Mouse (Mus musculus) adrenal gland, adult 8-10 months (tissue): ENCODE measurements at regions not wholly inside any gene's neighbourhood (a gene's known extent, or its start where the extent isn't known, plus 50 kb on each side); places are given as distances from the start of the nearest gene placed in this dataset.

ENCODE experiments used
- DNase-seq: peaks from one replicate; pipeline ENCODE4 v3.0.0; 2022

DNA sequence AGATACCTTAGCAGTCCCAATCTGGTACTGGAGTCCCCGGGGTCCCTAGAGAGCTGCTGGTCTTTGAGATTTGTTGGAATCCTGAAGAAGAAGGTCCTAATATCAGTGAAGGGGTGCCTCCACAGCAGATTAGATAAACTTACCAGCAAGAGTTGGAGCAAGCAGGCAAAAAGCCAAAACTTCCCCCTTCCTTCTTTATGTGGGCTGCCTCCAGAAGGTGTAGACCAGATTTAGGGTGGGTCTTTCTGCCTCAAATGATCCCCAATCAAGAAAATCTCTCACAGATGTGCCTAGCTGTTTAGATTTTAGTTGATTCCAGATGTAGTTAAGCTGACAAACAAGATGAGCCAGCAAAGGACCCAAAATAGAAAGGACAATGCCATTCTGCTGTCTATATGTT lies 90.1 kb upstream of the Hs6st1 start:
- no peak for DNase-seq

DNA sequence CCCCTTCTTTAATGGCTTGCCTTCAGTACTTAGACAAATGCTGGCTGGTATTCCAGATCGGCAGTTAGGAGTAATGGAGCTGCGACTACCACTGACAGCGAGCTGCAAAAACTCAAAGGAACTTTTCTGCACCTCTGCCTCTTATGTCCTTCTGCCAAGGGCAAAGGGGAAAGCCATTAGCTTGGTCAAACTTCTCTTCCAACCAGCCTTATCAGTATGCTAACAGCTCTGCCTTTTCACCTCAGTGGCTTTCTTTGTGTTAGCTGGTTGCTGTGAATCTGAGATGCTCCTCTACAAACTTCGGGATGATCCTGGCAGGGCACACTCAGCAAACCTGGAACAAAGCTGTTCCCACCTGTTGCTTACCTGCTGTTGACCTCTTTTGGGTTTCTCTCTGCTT lies 89.4 kb upstream of the Hs6st1 start:
- no peak for DNase-seq

DNA sequence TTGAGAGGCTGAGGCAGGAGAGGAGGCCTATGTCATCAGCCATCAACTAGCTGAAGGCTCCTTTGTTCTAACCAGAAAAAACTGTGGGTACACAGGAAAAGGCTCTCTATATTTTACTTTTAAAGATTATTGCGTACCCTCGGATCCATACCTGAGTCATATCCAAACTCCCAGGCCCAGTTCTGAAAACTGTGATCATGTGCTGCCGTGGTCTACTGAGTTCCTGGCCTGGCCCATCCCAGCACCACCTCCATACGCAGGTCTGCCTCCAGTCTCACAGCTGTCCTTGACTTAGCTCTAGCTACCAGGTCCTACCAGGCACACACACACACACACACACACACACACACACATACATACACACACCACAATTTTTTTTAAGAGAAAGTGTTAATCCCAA lies 87.0 kb upstream of the Hs6st1 start:
- DNase-seq, result no peak

DNA sequence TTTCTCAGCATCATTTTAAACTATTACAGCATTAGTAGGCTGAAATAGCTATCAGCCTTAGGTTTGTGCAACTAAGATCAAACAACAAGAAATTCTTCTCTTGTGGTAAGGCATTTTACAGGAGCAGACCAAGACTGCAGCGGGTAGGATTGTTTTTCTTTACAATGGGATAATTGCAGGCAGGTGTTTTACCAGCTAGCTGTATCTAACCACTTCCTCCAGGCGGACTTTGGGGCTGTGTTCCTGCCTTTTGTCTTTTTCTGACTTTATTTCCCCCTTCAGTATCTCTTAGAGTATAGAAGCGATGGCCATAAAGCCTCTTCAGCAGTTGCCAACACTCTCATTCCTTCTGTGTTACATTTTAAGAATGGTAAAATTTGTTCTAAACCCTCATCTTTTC lies 84.8 kb upstream of the Hs6st1 start:
- no peak for DNase-seq

DNA sequence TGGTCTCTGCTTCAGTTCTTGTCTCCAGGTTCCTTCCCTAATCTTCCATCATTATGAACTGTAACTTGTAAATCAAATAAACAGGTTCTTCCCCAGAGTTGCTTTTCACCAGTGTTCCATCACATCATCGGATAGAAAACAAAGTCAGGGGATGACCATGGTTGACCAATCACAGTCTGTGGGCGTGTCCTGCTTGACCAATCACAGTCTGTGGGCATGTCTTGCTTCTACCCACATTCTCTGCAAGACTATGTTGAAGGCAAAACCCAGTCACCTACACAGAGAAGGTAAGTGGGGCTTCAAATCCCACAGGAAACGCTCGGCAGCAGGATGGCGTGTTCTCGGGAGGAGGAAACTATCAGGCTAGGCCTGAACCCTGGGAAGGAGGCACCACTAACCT lies 82.9 kb upstream of the Hs6st1 start:
- no peak for DNase-seq

DNA sequence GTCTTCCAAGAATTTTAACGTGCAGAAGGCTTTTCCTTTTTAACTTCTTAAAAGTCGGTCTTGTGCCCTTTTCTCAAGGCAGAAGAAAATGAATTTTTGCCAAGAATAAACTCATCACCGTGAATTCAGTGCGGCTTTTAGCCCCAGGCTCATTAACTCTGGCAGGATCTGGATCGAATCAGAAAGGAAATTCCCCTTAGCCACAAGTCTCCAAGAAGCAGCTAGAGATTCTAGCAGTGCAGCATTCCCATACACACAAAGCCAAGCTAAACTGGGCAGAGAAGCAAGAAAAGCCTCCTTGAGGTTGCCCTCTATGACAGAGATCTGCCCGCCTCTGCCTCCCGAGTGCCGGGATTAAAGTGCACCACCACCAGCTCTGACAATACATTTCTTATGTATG lies 81.5 kb upstream of the Hs6st1 start:
- no peak for DNase-seq

DNA sequence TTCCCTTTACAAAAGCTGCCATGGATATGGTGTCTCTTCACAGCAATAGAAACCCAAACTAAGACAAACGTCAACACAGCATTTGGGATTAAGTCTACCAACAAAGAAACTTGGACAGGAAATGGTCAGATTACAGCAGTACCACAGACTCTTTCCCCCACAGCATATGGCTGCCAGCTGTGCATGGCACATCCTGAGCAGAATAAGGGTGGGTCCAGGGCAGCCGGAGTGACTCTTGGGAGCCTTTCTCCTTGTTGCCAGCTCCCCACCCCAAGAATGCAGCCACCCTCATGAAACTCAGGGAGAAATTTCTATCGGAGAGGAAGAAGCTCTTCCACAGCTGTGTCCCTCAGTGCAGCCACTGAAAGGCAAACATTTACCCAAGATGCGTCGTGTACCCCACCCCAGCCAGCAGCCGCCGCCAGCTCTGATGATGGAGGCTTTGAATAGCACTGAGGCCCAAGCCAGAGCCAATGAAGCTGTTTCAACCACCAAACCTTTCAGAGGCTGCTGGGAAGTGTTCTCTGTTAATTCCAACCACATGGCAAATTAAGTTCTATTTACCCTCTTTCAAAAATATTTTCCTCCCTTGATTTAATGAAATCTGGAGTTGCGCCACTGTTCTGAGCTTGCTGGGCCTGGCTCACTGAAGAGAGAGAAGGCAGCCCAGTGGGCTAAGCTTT lies 75.8 kb upstream of the Hs6st1 start:
- DNase-seq, result no peak

DNA sequence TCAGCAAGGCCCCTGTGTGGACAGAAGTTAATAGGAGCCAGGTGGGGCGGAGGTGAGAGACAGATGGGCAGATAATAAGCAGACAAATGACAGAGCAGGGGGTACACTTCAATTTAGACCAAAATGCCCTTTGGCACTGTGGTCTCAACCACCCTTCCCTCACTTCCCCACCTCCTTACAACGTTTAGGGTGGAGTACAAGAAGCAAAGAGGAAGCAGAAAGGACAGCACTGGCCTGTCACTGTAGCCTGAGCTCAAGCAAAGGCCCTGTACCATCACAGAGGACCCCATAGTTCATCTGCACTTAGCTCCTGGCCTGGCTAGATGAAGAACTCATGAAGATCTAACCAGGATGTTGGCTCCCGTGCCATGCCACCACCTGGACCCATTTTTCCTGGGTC lies 75.3 kb upstream of the Hs6st1 start:
- DNase-seq, result no peak

DNA sequence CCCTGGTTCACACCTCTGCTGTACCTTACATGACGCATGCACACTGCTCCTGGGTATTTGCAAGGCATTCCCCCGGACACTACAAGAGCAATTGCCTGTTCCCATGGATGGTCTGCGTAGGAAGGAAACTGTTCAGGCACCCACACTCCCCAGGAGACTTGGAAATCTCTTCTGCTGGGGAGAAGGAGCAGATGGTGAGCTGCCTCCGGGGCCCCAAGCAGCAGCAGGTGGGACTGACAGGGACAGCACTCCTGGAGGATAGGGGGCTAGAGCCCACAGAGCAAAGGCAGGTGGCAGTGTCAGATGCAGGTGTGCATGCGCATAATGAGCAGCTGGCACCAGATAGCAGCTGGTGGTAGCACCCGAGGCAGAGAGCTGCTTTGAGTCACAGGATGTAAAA lies 72.5 kb upstream of the Hs6st1 start:
- DNase-seq, result no peak

DNA sequence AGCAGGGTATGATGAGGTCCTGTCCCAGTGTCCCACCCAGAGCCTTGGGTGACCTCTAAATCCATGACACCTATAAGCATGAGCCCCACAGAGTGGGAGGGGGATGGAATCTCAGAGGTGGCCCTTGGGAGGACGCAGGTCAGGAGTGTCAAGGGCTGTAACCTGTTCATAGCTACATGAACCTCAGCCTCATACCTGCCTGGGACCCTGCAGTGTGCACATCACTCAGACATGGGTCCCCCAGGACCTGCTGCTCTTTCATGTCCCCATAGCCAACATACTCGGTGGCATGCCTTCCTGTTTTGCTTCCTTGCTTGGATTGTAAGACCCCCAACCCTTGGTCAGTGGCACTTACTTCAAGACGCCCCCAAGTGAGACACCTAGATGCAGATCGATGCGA lies 66.9 kb upstream of the Hs6st1 start:
- no peak for DNase-seq

DNA sequence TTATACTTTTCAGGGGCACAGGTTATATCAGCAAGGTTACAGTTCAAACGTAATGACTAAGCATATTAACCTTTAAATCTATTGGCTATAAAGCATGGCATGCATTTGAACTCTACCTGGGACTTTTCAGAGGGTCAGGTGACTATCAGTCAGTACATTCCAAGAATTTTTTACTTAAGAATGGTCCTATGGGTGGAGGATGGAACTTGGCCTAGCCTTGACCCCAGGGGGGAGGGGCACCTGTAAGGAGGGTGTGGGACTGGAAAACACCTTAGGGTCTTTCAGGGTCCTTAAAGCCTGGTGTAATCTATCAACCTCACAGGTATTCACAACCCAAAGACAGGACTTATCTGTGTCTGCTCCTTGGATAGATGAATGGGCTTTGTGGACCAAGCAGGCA lies 66.4 kb upstream of the Hs6st1 start:
- no peak for DNase-seq

DNA sequence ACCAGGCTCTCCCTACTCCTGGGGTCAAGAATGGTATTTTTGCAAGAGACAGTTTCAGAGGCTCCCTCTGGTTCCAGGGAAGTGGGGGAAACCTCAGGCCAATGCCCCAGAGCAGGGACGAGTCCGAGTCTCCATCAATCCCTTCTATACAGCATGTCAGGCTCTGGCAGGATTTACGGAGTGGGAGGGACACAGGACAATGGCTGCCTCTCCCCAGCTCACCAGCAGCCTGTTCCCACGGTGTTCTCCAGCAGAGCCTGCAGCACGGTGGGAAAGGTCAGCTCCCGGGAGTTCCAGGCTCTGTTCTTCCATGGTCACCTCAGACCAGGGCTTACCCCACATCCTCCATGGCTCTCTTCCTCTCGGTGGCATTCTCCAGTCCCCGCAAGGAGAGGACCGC lies 64.6 kb upstream of the Hs6st1 start:
- DNase-seq, result no peak

DNA sequence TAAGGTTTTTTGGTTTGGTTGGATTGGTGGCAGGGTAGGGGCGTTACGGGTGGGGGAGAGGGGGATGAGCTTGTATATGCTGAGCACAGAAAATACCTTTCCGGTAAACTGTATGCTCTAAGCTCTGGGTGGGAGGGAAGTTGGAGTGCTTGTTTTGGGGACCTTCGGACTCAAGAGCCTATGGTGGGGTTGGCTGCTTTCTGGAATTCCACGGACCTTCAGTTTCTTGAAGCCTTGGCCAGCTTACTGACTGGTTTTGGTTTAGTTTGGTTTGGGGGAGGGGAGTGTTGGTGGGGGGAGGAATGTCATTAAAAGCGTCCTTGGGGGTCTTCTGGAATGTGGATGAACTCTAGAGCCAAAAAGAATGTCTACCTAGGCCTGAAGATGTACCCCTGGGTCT lies 59.6 kb upstream of the Hs6st1 start:
- DNase-seq, result no peak

DNA sequence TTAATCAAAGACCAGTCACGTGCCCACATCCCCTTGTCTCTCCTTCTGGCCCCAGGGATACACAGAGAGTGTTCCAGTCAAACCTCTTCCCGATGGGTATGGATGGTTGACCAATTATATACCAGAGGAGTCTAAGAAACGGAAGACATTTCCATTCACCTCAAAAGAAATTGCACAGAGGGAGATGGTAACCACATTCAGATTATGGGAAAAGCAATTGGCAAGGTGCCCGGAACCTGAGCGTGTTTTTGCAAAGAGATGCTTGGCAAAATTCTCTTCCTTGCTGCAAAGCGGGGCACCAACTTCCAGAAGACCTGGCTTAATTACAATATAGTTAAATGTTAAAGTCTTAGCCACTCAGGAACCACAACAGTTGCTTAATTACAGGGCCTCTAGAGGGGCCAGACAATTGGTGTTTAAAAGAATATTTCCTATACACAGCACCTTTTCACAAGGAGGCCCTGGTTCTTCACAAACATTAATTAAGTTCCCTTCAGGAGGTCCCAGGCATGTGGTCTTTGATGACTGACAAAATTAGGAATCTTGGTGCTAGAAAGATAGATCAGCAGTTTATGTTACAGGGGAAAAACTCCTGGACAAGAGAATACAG lies 59.1 kb upstream of the Hs6st1 start:
- no peak for DNase-seq

DNA sequence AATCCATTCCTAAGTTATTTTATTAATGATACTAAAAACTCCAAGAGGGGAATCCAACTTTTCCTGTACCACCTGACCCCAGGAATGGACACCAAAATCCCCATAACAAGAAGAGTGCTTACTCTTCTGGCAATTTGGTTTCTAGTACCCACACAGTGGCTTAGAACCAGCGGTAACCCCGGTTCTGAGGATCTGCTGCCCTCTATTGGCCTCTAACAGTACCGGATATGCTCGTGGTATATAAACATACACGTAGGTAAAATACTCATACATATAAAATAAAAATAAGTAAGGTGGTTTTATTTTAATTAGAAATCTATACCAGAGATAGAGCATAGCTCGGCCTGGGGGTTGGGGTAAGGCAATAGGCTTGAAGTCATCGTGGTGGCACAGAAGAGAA lies 58.0 kb upstream of the Hs6st1 start:
- DNase-seq, result no peak

DNA sequence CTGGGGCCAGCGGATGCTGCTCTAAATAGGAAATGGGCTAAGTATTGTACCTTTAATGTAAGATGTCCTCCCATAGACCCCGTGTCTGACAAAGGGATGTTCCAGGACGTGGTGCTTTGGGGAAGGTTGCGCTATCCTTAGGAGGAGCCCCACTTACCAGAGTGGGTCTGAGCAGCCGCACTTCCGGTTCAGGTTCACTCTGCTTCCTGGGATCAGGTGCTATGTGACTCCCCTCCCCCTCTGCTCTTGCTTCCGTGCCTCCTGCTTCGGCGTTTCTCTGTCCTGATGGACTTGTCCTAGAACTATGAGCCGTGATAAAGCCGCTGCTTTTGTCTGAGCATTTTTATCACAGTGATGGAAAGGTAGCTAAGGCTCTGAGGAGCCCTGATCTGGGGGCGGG lies 57.4 kb upstream of the Hs6st1 start:
- no peak for DNase-seq

DNA sequence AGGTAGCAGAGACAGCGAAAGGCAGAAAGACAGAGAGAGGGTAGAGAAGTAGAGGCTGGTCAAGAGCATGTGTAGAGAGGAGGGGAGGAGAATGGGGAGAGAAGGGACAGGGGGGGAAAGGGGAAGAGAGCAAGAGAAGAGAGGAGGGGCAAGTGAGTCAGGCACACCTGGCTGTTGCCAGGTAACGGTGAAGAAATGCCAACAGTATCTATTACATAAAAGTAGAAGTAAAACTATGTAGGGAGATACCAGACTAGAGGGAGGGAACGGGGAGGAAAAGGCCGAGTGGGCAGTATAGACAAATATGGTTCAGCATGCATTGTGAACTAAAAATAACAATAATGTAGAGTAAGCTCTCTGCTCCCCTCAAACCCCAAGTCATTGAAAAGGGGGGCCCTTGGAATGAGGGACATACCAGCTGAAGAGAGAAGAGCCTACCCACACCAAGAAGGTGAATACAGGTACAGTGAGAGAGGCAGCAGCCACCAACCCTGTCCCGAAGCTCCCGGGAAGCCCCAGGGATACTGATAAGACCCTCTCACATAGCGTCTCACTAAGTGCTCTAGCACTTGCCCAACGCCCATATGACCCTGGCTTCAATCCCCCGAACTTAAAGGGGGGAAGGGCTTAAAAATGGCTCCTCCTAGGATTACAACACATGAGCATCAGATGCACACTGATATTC lies 56.0 kb upstream of the Hs6st1 start:
- DNase-seq, result no peak

DNA sequence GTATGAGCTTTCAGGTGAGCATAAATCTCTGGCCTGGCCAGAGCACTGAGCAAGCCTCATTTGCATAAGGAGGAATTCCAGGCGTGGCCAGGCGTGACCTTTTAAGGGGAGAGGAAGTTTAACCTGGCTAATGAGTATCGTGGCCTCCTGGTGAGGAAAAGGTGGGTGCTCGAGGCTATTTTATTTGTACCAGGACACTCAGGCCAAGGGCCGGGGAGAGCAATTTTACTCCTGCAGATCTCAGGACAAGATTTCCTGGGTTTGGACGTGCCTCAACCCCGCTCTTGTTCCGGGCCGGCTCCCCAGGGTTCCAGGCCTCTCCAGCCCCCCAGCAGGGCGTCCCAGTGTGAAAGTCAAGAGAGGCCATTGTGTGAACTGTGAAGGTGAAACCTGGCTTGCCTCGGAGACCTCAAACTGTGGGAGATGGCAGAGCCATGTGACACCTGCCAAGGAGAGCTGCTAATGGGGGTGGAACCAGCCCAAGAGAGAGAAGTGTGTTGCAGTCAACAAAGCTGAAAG lies 54.3 kb upstream of the Hs6st1 start:
- DNase-seq, result no peak

DNA sequence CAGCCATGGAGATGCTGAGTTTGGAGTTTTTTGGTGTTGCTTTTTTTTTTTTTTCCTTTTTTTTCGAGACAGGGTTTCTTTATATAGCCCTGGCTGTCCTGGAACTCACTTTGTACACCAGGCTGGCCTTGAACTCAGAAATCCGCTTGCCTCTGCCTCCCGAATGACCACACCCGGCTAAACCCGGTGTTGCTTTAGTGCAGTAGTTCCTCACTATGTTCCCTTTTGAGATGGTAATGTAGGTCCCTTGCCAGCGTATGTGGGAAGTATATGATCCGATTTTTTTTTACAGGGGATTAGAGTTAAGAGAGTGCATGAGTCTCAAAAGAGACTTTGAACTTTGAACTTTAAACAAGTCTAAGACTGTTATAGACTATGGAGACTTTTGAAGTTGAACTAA lies 53.8 kb upstream of the Hs6st1 start:
- DNase-seq, result no peak

DNA sequence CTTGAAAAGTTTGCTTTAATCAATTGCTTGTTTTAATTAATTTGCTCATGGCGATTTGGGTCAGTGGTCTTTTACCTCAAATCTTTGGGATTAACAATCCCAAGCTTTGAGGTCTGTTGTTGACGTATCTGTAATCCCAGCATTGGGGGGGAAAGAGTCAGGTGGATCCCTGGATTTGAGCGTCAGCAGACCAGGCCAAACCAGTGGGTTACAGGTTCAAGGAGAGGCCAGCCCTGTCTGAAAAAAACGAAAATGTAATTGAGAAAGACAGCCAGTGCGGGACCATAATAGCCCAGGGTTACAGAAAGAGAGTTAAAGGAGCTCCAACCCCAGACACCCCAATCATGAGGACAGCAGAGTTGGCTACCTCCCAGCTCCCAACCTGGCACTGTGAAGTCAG lies 53.0 kb upstream of the Hs6st1 start:
- DNase-seq, result no peak

DNA sequence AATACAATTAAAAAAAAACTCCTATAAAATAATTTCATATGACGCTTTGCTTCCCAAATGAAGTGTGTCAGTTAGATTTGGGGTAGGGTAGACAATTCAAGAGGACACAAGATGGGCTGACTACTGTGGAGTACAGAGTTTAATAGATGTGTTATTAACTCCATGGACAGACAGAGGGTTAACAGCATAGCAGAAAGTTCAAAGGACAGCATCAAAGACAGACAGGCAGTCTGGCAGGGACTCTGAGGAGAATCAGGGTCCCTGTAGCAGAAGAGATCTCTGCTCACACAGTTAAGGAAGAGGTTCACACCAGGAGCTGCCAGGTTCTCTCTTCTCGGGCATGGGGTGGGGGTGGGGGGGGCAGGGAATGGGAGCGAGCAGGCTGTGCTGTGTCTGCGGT lies 51.6 kb upstream of the Hs6st1 start:
- DNase-seq, result no peak

DNA sequence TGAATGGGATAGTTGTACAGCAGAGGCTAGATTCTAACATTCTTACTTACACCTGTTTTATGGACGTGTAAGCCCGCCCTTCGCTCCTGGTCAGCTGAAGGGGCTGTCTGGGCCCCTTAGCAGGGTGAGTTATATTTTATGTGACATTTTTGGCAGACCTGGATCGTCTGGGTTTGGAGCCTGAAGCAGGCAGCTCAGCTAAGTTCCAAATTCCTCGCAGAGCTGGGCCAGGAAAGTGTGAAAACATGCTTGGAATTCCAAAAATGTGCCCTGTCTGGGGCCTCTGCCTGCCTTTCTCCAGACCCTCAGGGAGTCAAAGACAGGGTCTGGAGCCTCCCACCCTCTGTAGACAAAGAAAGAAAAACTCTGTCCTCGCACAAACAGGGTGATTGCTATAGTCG lies 51.1 kb upstream of the Hs6st1 start:
- DNase-seq, result no peak

DNA sequence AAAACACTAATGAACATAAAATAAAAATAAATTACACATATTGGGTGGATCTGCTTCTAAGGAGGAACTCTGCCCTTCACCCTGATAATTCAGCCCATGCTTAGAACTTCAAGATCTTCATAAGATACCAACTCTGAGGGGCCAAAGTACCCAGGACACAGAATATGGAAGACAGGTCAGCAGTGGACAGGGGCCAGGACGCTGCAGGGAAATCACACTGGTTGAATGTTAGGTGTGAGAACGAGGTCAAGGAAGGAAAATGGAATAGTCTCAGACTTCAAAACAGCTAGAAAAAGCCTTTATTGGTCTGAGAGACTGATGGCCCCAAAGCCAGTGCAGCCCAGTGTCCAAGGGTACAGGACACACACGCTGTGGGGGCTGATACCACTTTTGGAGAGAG lies 50.5 kb upstream of the Hs6st1 start:
- DNase-seq, result no peak
